23 mouse cellular contexts compared by ENCODE assay signal in the genomic region with DNA sequence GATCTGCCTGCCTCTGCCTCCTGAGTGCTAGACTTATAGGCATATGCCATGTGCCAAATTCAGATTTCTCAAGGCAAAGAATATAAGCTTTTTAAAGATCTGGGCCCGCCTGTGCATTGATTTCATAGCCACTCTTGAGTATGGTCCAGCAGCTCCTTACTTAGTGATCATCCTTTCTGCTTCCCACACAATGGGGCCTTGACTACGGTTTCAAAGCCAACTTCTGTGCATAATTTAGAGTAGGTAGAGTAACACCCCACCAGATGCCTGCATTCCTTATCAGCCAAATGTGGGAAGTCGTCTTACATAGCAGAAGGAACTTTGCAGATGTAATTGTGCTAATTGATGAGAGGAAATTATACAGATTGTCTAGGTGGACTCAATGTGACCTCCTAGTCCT. TPM values are rescaled to one million over a fixed set of nuclear protein-coding genes. Genes with fewer than 3 reads are reported as not detected.
A peak's percentile ranks its signal among the peaks of the same experiment; 100 is the strongest.
DNase-seq lines count a peak whose midpoint lies in the region.
"Had no signal": no experiment of that assay in that cellular context is flagged by ENCODE, and none has a peak within 500 bp of the region (broad histone marks: within the 10 kb centered on the region; RNA-seq: fewer than 3 reads in every experiment).

No protein-coding gene starts in this region.

- peak; percentile 30 to 61 for DNase-seq in frontal cortex, postnatal 36 days (ENCODE audit: low spot score in 2 of 2)
- no peak for DNase-seq in frontal cortex, postnatal 10 days (ENCODE audit: low spot score in 2 of 2)
- DNase-seq in left cerebral cortex, postnatal 25 days (ENCODE audit: low spot score in 2 of 2): peak; percentile 14 to 80
- no peak for DNase-seq in left cerebral cortex, postnatal 10 days (ENCODE audit: extremely low spot score in 1 of 2, low spot score in 2 of 2)
- peak; percentile 23 for DNase-seq in right cerebral cortex, postnatal 25 days
- DNase-seq in right cerebral cortex, postnatal 10 days (ENCODE audit: low spot score in 2 of 2): no peak
- DNase-seq in thymus, postnatal 0 days (ENCODE audit: low spot score): no peak
- DNase-seq: adrenal gland, postnatal 25 days; cerebellum, adult 18-20 months; cerebellum, postnatal 10 days; forebrain, postnatal 0 days; gastrocnemius, adult 2 months; gastrocnemius, postnatal 36 days; heart, adult 2 months; kidney, adult 2 months; kidney, postnatal 36 days; layer of hippocampus, postnatal 36 days; lung, embryonic 14.5 days; lung, postnatal 14 days; retina, postnatal 1 day; spleen, adult 18-20 months; thymus, adult 18-20 months; thymus, postnatal 36 days had no signal

- intact Hi-C loops in left cerebral cortex, postnatal 25 days (cut with DNase I): no loop called here
- intact Hi-C loops in left cerebral cortex, postnatal 10 days (cut with DNase I): no loop called here

RNA-seq across cellular contexts. Expression of gene Uso1, which starts 17.1 kb away (rescaled TPM):
- 10 to 100 TPM; 74.6 to 76.7 TPM for total RNA-seq in left cerebral cortex, postnatal 25 days (2021)
- 10 to 100 TPM; 59.2 to 61.9 TPM for total RNA-seq in left cerebral cortex, postnatal 10 days (2021)
- polyA plus RNA-seq in thymus, postnatal 0 days (2015; fragmentation: Nextera tagmentation; extraction: Ambion mirVana): 32.6 and 43.5 TPM in 2 replicates

Comparison
In these comparisons a context has a peak if more than half of its experiments do, and no peak if none do; other contexts are left out.
1. DNase-seq: peak in frontal cortex, postnatal 36 days (2 of 2), left cerebral cortex, postnatal 25 days (2 of 2) and right cerebral cortex, postnatal 25 days (single experiment); none in frontal cortex, postnatal 10 days (0 of 2), left cerebral cortex, postnatal 10 days (0 of 2), right cerebral cortex, postnatal 10 days (0 of 2) and thymus, postnatal 0 days (single experiment).